Mouse (Mus musculus): ENCODE measurements around the gene Capn8.

The Capn8 gene

GRCm38 (mm10) chr1:182564408-182565120 is at the start of gene Capn8:
Gene Capn8 (plus strand): TSS chr1:182565007.
- TF ChIP-seq GATA4 (IDR thresholded peaks at IDR 0.05; ENCODE audit: insufficient replicate concordance, low read length) = no peak

GRCm38 (mm10) chr1:182516758-182517676 is 47.8 kb upstream of the Capn8 start, which contains the start of gene Capn2:
Gene Capn2 (minus strand): TSS chr1:182517608.
- no peak; the same call in 1 of the 2 replicates for TF ChIP-seq GATA4 (IDR thresholded peaks at IDR 0.05; ENCODE audit: insufficient replicate concordance, low read length)

GRCm38 (mm10) chr1:182517677-182518011 is 47.2 kb upstream of the Capn8 start:
- no peak for TF ChIP-seq GATA4 (IDR thresholded peaks at IDR 0.05; ENCODE audit: insufficient replicate concordance, low read length)

- TF ChIP-seq GATA4 (IDR thresholded peaks at IDR 0.05; ENCODE audit: insufficient replicate concordance, low read length) = no peak
Measured at GRCm38 (mm10) chr1:182518143-182518680, 46.6 kb upstream of the Capn8 start.

GRCm38 (mm10) chr1:182518811-182519210 is 46.0 kb upstream of the Capn8 start:
- TF ChIP-seq GATA4 (IDR thresholded peaks at IDR 0.05; ENCODE audit: insufficient replicate concordance, low read length) = no peak

GRCm38 (mm10) chr1:182519341-182519740 is 45.5 kb upstream of the Capn8 start:
- TF ChIP-seq GATA4 (IDR thresholded peaks at IDR 0.05; ENCODE audit: insufficient replicate concordance, low read length) = no peak

GRCm38 (mm10) chr1:182520091-182520937 is 44.5 kb upstream of the Capn8 start:
- no peak for TF ChIP-seq GATA4 (IDR thresholded peaks at IDR 0.05; ENCODE audit: insufficient replicate concordance, low read length)

GRCm38 (mm10) chr1:182520938-182521500 is 43.8 kb upstream of the Capn8 start:
- no peak for TF ChIP-seq GATA4 (IDR thresholded peaks at IDR 0.05; ENCODE audit: insufficient replicate concordance, low read length)

GRCm38 (mm10) chr1:182522961-182523360 is 41.8 kb upstream of the Capn8 start:
- no peak for TF ChIP-seq GATA4 (IDR thresholded peaks at IDR 0.05; ENCODE audit: insufficient replicate concordance, low read length)

- no peak for TF ChIP-seq GATA4 (IDR thresholded peaks at IDR 0.05; ENCODE audit: insufficient replicate concordance, low read length)
Measured at GRCm38 (mm10) chr1:182523692-182524091, 41.1 kb upstream of the Capn8 start.

GRCm38 (mm10) chr1:182525601-182526000 is 39.2 kb upstream of the Capn8 start:
- TF ChIP-seq GATA4 (IDR thresholded peaks at IDR 0.05; ENCODE audit: insufficient replicate concordance, low read length) = no peak

GRCm38 (mm10) chr1:182527261-182527766 is 37.5 kb upstream of the Capn8 start:
- no peak for TF ChIP-seq GATA4 (IDR thresholded peaks at IDR 0.05; ENCODE audit: insufficient replicate concordance, low read length)

GRCm38 (mm10) chr1:182527921-182528858 is 36.6 kb upstream of the Capn8 start:
- no peak for TF ChIP-seq GATA4 (IDR thresholded peaks at IDR 0.05; ENCODE audit: insufficient replicate concordance, low read length)
